Mouse (Mus musculus) A20 (cell line): Measurements from ENCODE around the gene Gjd3.
"Not testable (repeated sequence)": the region's sequence is repeated elsewhere in the genome, so short reads cannot be mapped to it uniquely, and the experiment has no call there.

Experiments used
- DNase-seq: peaks from one replicate; pipeline ENCODE4 v3.0.0-alpha.2; 2011; ENCODE audit warnings: low read depth, low spot score

Gjd3 gene

GRCm38 (mm10) chr11:98982773-98983133 lies at the start of gene Gjd3:
TSS of gene Gjd3 (minus strand) at chr11:98983016.
- DNase-seq, result no peak

- no peak for DNase-seq
These were observed 44.2 kb upstream of the Gjd3 start for GRCm38 (mm10) chr11:99026899-99027440.

- no peak for DNase-seq
These were observed 43.1 kb upstream of the Gjd3 start for GRCm38 (mm10) chr11:99025878-99026277.

- peak; percentile 26 for DNase-seq
These were observed 41.8 kb upstream of the Gjd3 start for GRCm38 (mm10) chr11:99024468-99025134.

- peak; percentile 99 for DNase-seq
These were observed 41.0 kb upstream of the Gjd3 start, which contains the start of gene Top2a for GRCm38 (mm10) chr11:99023500-99024467. TSS of gene Top2a (minus strand) at chr11:99024189.

- peak; percentile 42 for DNase-seq
These were observed 40.3 kb upstream of the Gjd3 start for GRCm38 (mm10) chr11:99023094-99023493.

- no peak for DNase-seq
These were observed 39.6 kb upstream of the Gjd3 start for GRCm38 (mm10) chr11:99022384-99022933.

GRCm38 (mm10) chr11:99019844-99020243 lies 37.0 kb upstream of the Gjd3 start:
- DNase-seq, result no peak

- DNase-seq, result no peak
These were observed 31.0 kb upstream of the Gjd3 start for GRCm38 (mm10) chr11:99013856-99014255.

GRCm38 (mm10) chr11:99010706-99011105 lies 27.9 kb upstream of the Gjd3 start:
- no peak for DNase-seq

- no peak for DNase-seq
These were observed 27.3 kb upstream of the Gjd3 start for GRCm38 (mm10) chr11:99010124-99010523.

- no peak for DNase-seq
These were observed 24.0 kb upstream of the Gjd3 start for GRCm38 (mm10) chr11:99006788-99007187.

GRCm38 (mm10) chr11:98999243-98999642 lies 16.4 kb upstream of the Gjd3 start:
- no peak for DNase-seq

GRCm38 (mm10) chr11:98998776-98999175 lies 16.0 kb upstream of the Gjd3 start:
- no peak for DNase-seq

- DNase-seq, result no peak
These were observed 14.8 kb upstream of the Gjd3 start for GRCm38 (mm10) chr11:98997659-98998058.

- no peak for DNase-seq
These were observed 13.2 kb upstream of the Gjd3 start for GRCm38 (mm10) chr11:98995987-98996386.

GRCm38 (mm10) chr11:98990866-98991265 lies 8.1 kb upstream of the Gjd3 start:
- DNase-seq, result no peak

- not testable (repeated sequence) for DNase-seq
These were observed 5.4 kb upstream of the Gjd3 start for GRCm38 (mm10) chr11:98988260-98988659.

GRCm38 (mm10) chr11:98985542-98985941 lies 2.7 kb upstream of the Gjd3 start:
- DNase-seq, result no peak

- no peak for DNase-seq
These were observed 735 bp upstream of the Gjd3 start for GRCm38 (mm10) chr11:98983551-98983950.

GRCm38 (mm10) chr11:98981997-98982772 lies 631 bp downstream of the Gjd3 start:
- DNase-seq, result no peak
